Mouse (Mus musculus): ENCODE measurements around the gene Ror2. TPM values are rescaled to one million over a fixed set of nuclear protein-coding genes. Genes with fewer than 3 reads are reported as not detected.

Ror2 gene
- polyA plus RNA-seq, 1 experiment: 0.65 TPM

GRCm38 (mm10) chr13:53193713-53194112 is 92.2 kb downstream of the Ror2 start:
- Histone ChIP-seq H3K27ac (ENCODE audit: control insufficient read depth, insufficient read depth, low read length) (no peak overlapping the region), H3K27me3 (ENCODE audit: control insufficient read depth, insufficient read depth, low read length) (no peaks in the 10 kb centered on the region), H3K36me3 (ENCODE audit: control insufficient read depth, insufficient read depth, low read length) (no peaks in the 10 kb centered on the region), H3K4me1 (replicated peaks; ENCODE audit: control insufficient read depth, insufficient read depth, low read length) (no peaks in the 10 kb centered on the region), H3K4me3 (ENCODE audit: control insufficient read depth, insufficient read depth, low read length) (no peak overlapping the region)
- WGBS: 81% methylated on average over 6 of the region's 6 CpGs
- DNase-seq: no peak
- no peak for TF ChIP-seq CTCF (IDR thresholded peaks at IDR 0.05; ENCODE audit: borderline replicate concordance, control insufficient read depth, extremely low read depth, insufficient read depth, low read length, poor library complexity)
- no peak for TF ChIP-seq POLR2A (IDR thresholded peaks at IDR 0.05; ENCODE audit: control insufficient read depth, extremely low read depth, insufficient read depth, low read length, poor library complexity)

GRCm38 (mm10) chr13:53192286-53192685 is 93.6 kb downstream of the Ror2 start:
- no peak for TF ChIP-seq CTCF (IDR thresholded peaks at IDR 0.05; ENCODE audit: borderline replicate concordance, control insufficient read depth, extremely low read depth, insufficient read depth, low read length, poor library complexity)
- no peak for TF ChIP-seq POLR2A (IDR thresholded peaks at IDR 0.05; ENCODE audit: control insufficient read depth, extremely low read depth, insufficient read depth, low read length, poor library complexity)
- no peak overlapping the region for H3K27ac ChIP-seq (ENCODE audit: control insufficient read depth, insufficient read depth, low read length)
- no peak for DNase-seq
- H3K4me3 ChIP-seq (ENCODE audit: control insufficient read depth, insufficient read depth, low read length): no peak overlapping the region
- no peaks in the 10 kb centered on the region for H3K4me1 ChIP-seq (replicated peaks; ENCODE audit: control insufficient read depth, insufficient read depth, low read length)
- H3K36me3 ChIP-seq (ENCODE audit: control insufficient read depth, insufficient read depth, low read length): no peaks in the 10 kb centered on the region
- H3K27me3 ChIP-seq (ENCODE audit: control insufficient read depth, insufficient read depth, low read length): no peaks in the 10 kb centered on the region
- 94% methylated on average over 6 of the region's 6 CpGs for WGBS

GRCm38 (mm10) chr13:53191657-53192056 is 94.3 kb downstream of the Ror2 start:
- Histone ChIP-seq H3K27me3 (ENCODE audit: control insufficient read depth, insufficient read depth, low read length) (no peaks in the 10 kb centered on the region), H3K4me3 (ENCODE audit: control insufficient read depth, insufficient read depth, low read length) (no peak overlapping the region), H3K4me1 (replicated peaks; ENCODE audit: control insufficient read depth, insufficient read depth, low read length) (no peaks in the 10 kb centered on the region), H3K36me3 (ENCODE audit: control insufficient read depth, insufficient read depth, low read length) (no peaks in the 10 kb centered on the region), H3K27ac (ENCODE audit: control insufficient read depth, insufficient read depth, low read length) (no peak overlapping the region)
- WGBS: 86% methylated on average over 7 of the region's 7 CpGs
- no peak for DNase-seq
- TF ChIP-seq POLR2A (IDR thresholded peaks at IDR 0.05; ENCODE audit: control insufficient read depth, extremely low read depth, insufficient read depth, low read length, poor library complexity): no peak
- no peak for TF ChIP-seq CTCF (IDR thresholded peaks at IDR 0.05; ENCODE audit: borderline replicate concordance, control insufficient read depth, extremely low read depth, insufficient read depth, low read length, poor library complexity)

GRCm38 (mm10) chr13:53188935-53189334 is 97.0 kb downstream of the Ror2 start:
- WGBS: 92% methylated on average over 10 of the region's 10 CpGs
- no peak overlapping the region for H3K27ac ChIP-seq (ENCODE audit: control insufficient read depth, insufficient read depth, low read length)
- H3K4me1 ChIP-seq (replicated peaks; ENCODE audit: control insufficient read depth, insufficient read depth, low read length): no peaks in the 10 kb centered on the region
- TF ChIP-seq CTCF (IDR thresholded peaks at IDR 0.05; ENCODE audit: borderline replicate concordance, control insufficient read depth, extremely low read depth, insufficient read depth, low read length, poor library complexity) (no peak), POLR2A (IDR thresholded peaks at IDR 0.05; ENCODE audit: control insufficient read depth, extremely low read depth, insufficient read depth, low read length, poor library complexity) (no peak)
- no peaks in the 10 kb centered on the region for H3K36me3 ChIP-seq (ENCODE audit: control insufficient read depth, insufficient read depth, low read length)
- no peak overlapping the region for H3K4me3 ChIP-seq (ENCODE audit: control insufficient read depth, insufficient read depth, low read length)
- H3K27me3 ChIP-seq (ENCODE audit: control insufficient read depth, insufficient read depth, low read length): no peaks in the 10 kb centered on the region
- DNase-seq: no peak

- WGBS: 100% methylated on average over 1 of the region's 1 CpGs
- Histone ChIP-seq H3K4me1 (replicated peaks; ENCODE audit: control insufficient read depth, insufficient read depth, low read length) (no peaks in the 10 kb centered on the region), H3K4me3 (ENCODE audit: control insufficient read depth, insufficient read depth, low read length) (no peak overlapping the region), H3K36me3 (ENCODE audit: control insufficient read depth, insufficient read depth, low read length) (no peaks in the 10 kb centered on the region), H3K27me3 (ENCODE audit: control insufficient read depth, insufficient read depth, low read length) (no peaks in the 10 kb centered on the region), H3K27ac (ENCODE audit: control insufficient read depth, insufficient read depth, low read length) (no peak overlapping the region)
- no peak for DNase-seq
- TF ChIP-seq CTCF (IDR thresholded peaks at IDR 0.05; ENCODE audit: borderline replicate concordance, control insufficient read depth, extremely low read depth, insufficient read depth, low read length, poor library complexity): no peak
- no peak for TF ChIP-seq POLR2A (IDR thresholded peaks at IDR 0.05; ENCODE audit: control insufficient read depth, extremely low read depth, insufficient read depth, low read length, poor library complexity)
Measured at GRCm38 (mm10) chr13:53184858-53185257, 101.1 kb downstream of the Ror2 start.

GRCm38 (mm10) chr13:53184149-53184548 is 101.8 kb downstream of the Ror2 start:
- WGBS: 86% methylated on average over 5 of the region's 5 CpGs
- Histone ChIP-seq H3K36me3 (ENCODE audit: control insufficient read depth, insufficient read depth, low read length) (no peaks in the 10 kb centered on the region), H3K27ac (ENCODE audit: control insufficient read depth, insufficient read depth, low read length) (no peak overlapping the region), H3K4me1 (replicated peaks; ENCODE audit: control insufficient read depth, insufficient read depth, low read length) (no peaks in the 10 kb centered on the region), H3K4me3 (ENCODE audit: control insufficient read depth, insufficient read depth, low read length) (no peak overlapping the region), H3K27me3 (ENCODE audit: control insufficient read depth, insufficient read depth, low read length) (no peaks in the 10 kb centered on the region)
- TF ChIP-seq CTCF (IDR thresholded peaks at IDR 0.05; ENCODE audit: borderline replicate concordance, control insufficient read depth, extremely low read depth, insufficient read depth, low read length, poor library complexity) (no peak), POLR2A (IDR thresholded peaks at IDR 0.05; ENCODE audit: control insufficient read depth, extremely low read depth, insufficient read depth, low read length, poor library complexity) (no peak)
- no peak for DNase-seq

GRCm38 (mm10) chr13:53183161-53183577 is 102.8 kb downstream of the Ror2 start:
- H3K27me3 ChIP-seq (ENCODE audit: control insufficient read depth, insufficient read depth, low read length): no peaks in the 10 kb centered on the region
- H3K4me1 ChIP-seq (replicated peaks; ENCODE audit: control insufficient read depth, insufficient read depth, low read length): no peaks in the 10 kb centered on the region
- no peaks in the 10 kb centered on the region for H3K36me3 ChIP-seq (ENCODE audit: control insufficient read depth, insufficient read depth, low read length)
- 71% methylated on average over 8 of the region's 8 CpGs for WGBS
- TF ChIP-seq POLR2A (IDR thresholded peaks at IDR 0.05; ENCODE audit: control insufficient read depth, extremely low read depth, insufficient read depth, low read length, poor library complexity): no peak
- TF ChIP-seq CTCF (IDR thresholded peaks at IDR 0.05; ENCODE audit: borderline replicate concordance, control insufficient read depth, extremely low read depth, insufficient read depth, low read length, poor library complexity): no peak
- no peak overlapping the region for H3K27ac ChIP-seq (ENCODE audit: control insufficient read depth, insufficient read depth, low read length)
- no peak overlapping the region for H3K4me3 ChIP-seq (ENCODE audit: control insufficient read depth, insufficient read depth, low read length)
- no peak for DNase-seq

Measured in thymus, adult 2 months (tissue).